Mouse (Mus musculus) T-helper 17 cell (primary cell): ENCODE results near the gene Olfr341.

Experiments
- in situ Hi-C, 2 experiments: fragments of 300-600 bp; cut with MboI, MseI; formaldehyde crosslinking; loops; 1 replicate in 1 of 2; 2 replicates in 1 of 2; pipeline ENCODE4 v1.15.1; 2025; ENCODE audit warnings: high pct_unique_total_duplicates in 2 of 2

The Olfr341 gene

DNA sequence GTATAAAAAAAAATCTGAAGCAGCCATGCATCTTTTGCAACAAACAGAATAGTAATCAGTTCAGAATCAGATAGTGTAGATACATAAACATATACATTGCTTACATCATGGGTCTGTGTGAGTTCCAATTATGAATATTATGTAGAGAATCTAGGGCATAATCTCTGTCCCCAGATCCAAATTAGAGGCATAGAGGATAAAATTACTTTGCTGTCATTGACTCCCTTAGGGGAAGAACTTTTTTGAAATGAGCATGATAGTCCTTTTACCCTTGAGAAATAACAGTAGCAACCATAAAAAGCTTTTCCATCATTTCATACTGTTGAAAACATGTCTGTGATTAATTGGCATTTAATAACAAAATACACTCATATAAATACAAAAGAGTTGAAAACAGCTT is at the start of gene Olfr341:
Olfr341 (minus strand) TSS at position 101 of the 400 bp plus-strand sequence.
- in situ Hi-C loops, result no loop called here

DNA sequence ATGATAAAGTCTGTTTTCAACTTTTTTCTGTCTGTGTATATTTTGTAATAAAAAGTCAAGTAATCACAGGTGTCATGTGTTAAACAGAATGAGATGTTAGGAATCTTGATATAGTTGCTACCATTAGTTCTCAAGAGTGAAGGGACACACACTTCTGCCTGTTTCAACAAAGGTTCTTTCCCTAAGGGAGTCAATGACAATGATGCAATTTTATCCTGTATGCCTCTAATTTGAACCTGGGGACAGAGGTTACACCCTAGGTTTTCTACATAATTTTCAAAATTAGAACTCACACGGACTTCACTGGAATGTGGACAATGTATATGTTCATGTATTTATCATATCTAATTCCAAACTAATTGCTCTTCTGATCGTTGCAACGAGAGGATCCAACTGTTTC is 42.4 kb upstream of the Olfr341 start, which contains the start of gene Olfr342:
Olfr342 (plus strand) TSS at position 301 of the 400 bp plus-strand sequence.
- in situ Hi-C loops, result no loop called here

DNA sequence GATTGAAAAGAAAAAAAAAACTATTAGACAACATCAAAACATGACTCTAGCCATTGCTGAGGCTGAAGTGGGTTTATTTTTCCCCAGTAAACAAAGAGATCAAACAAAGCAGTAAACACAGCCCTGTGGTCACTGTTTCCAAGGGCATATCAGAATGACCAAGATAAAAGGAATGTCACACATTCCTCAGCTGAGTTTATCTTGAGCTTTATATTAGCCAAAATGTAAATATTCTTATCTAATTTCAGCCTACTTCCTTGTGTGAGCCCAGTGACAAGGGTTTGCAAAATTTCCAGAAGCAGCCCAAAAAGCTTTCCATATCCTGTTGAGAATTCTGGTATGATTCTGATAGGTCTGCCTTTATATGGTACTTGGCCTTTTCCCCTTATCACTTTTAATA is 8.6 kb downstream of the Olfr341 start:
- in situ Hi-C loops, result no loop called here

DNA sequence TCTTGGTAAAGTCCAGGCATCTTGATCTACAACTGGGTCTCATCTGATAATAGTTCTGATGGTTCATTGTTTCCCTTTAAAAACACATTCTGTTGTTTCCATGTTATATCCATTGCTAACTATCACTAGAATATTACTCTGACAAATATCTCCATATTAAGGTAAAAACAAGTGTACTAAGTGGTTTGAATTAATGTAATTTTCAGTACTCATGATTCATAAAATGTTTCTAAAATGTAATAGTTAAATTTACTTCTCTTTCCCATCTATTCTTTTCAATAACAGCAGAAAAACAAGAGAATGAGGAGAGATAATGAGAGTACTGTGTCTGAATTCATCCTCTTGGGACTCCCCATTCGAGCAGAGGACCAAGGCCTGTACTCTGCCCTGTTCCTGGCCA is 30.0 kb downstream of the Olfr341 start, which contains the start of gene Olfr340:
Olfr340 (plus strand) TSS at position 301 of the 400 bp plus-strand sequence.
- in situ Hi-C loops, result no loop called here
